Mouse (Mus musculus) liver, embryonic 14.5 days (tissue): ENCODE measurements at regions not wholly inside any gene's neighbourhood (a gene's known extent, or its start where the extent isn't known, plus 50 kb on each side); places are given as distances from the start of the nearest gene placed in this dataset.

Experiments used
- CTCF ChIP-seq: IDR thresholded peaks from 2 replicates; pipeline ENCODE4 v1.5.1; 2016; ENCODE audit warnings: antibody characterized with exemption, low read depth, control low read depth
- EP300 ChIP-seq: IDR thresholded peaks from 2 replicates; pipeline ENCODE4 v1.6.1; 2016; ENCODE audit warnings: antibody characterized with exemption, low read depth

DNA sequence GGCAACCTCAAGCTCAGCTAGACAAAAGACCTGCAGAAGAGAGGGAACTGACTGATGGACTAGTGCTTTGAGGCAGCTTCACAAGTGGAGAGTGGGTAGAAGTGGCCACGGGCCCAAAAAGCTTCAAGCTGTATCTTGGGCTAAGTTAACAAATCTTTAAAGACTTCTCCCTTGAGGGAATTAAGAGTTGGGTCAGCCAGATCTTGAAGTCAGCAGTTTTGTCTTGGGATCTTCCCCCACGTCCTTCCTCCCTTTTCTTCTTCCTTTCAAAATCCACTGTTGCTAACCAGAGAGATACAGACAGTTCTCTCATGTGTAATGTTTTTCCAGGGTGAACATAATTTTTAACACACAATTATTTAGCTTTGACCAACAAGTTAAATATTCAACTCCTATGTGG lies 91.5 kb upstream of the Trabd2b start:
- TF ChIP-seq CTCF = no peak
- no peak for TF ChIP-seq EP300
